Mouse (Mus musculus) cerebellum, adult 2 months (tissue): ENCODE measurements around the gene AC161166.1.

Experiments
- CTCF ChIP-seq: fragments of 200-500 bp; IDR thresholded peaks from 2 replicates; pipeline ENCODE4 v1.5.1; 2011; ENCODE audit warnings: low read depth, mild to moderate bottlenecking, control low read depth, low read length, moderate library complexity, borderline replicate concordance; ENCODE audit not compliant: insufficient read depth
- POLR2A ChIP-seq: fragments of 200-500 bp; IDR thresholded peaks from 2 replicates; pipeline ENCODE4 v1.6.1; 2011; ENCODE audit warnings: low read length, control low read depth, borderline replicate concordance; ENCODE audit not compliant: insufficient read depth

DNA sequence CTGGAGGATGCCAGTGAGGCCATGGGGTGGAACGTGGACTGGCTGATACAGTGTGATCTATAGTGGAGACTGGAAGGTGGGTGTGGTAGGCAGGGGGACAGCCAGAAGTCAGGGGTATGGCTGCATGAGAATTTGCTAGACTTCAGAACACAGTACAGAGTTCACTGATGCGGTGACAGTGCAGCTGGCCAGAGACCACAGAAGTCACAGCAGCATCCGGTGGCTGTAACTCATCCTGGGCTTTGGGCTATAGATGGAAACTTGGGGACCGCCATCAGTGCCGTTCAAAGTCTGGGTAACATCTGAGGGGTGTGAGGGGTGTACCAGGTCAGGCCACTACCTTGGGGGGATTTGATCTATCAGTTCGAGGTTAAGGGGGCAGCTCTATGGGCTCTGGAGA lies 11.5 kb upstream of the AC161166.1 start:
- TF ChIP-seq CTCF, result no peak
- TF ChIP-seq POLR2A, result no peak
